Mouse (Mus musculus): ENCODE data around the gene Tex19.1.

DNA sequence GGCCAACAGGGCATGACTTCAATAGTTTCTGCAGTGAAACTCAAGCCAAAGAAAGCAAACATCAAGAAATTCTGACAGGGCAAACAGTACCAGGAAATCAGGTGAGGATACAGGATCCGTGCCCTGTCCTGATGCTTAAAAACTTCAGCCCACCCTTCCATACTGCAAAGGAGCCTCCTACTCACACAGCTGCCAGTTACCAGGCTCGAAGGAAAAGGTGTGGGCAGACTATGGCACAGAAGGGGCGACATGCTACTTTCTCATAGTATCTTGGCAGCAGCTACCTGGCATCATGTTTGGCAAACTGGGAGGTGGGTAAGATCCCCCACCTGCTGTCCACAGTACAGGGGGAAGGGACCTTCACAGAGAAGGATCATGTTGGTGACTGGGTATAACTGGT is 47.5 kb downstream of the Tex19.1 start:
- no peak for TF ChIP-seq CTCF (IDR thresholded peaks at IDR 0.05)
- TF ChIP-seq EP300 (IDR thresholded peaks at IDR 0.05), result no peak
